Mouse (Mus musculus) lung, postnatal 0 days (tissue): Measurements from ENCODE around the gene Ubl7.

Experiments used
- CTCF ChIP-seq: IDR thresholded peaks from 2 replicates; pipeline ENCODE4 v1.5.1; 2016; ENCODE audit warnings: antibody characterized with exemption, mild to moderate bottlenecking
- EP300 ChIP-seq: IDR thresholded peaks from 2 replicates; pipeline ENCODE4 v1.6.1; 2016; ENCODE audit warnings: antibody characterized with exemption, mild to moderate bottlenecking, control low read depth

DNA sequence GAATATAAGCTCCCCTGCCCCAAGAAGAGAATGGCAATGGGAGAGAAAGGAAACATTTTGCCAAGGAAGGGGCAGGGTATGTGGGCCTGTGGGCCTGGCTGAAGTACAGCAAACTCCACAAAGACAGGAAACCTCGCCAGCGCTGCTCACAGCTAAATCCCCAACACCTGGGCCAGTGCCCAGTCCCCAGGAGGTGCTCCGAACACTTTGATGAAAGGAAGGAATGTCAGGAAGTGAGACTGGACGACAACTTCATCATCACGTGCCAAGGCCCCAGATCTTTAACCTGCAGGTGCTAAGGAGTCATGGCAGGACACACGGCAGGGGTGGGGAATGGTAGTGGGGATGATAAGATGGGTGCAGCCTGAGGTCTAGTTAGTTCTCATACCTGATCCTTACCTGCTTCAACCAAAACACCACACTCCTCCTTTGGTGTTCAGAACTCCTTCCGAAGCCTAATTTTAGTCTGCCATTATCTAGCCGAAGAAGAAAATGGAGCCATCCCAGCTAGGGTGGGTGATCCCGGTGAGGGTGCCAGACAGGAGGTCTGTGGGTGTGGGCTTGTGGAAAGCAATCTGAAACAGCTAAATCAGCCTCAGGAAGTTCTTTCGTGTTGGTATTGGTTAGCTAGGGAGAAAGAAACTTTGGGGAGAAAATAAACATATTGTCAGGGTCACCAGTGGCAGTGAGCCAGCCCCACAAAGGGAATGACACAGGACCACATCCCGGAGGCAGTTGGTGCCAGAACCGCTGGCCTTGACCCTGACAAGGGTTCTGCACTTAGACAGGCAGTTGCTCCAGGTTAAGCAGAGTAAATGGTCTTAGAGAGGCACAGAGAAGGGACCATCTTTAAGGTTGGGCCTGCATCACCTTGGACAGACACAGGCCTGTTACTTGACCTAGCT lies 54.8 kb downstream of the Ubl7 start:
- TF ChIP-seq CTCF (no peak), EP300 (no peak)
